Mouse (Mus musculus): ENCODE measurements around the gene Tube1. TPM values are rescaled to one million over a fixed set of nuclear protein-coding genes. Genes with fewer than 3 reads are reported as not detected.

Tube1 gene
- polyA plus RNA-seq, 1 experiment from 2014 or later = 6.8 TPM

DNA sequence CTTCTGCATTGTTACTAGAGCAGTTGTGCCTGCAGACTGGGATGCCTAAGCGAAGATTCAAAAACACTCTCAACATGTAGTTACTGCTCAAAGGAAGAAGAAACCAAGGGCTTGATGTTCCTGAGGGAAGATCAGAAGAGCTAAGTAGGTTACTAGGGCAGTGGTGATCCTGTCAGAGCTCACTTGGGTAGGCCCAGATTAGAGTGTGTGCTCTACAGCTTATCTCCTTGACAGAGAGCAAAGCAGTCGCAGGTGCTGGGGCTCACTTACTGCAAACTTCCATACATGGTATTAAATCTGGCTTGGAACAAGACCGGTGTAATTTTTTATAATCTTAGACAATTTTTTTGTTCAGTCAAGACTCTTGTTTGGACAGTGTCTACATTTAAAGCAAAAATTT is 4.0 kb downstream of the Tube1 start:
- no peaks in the 10 kb centered on the region for H3K27me3 ChIP-seq (replicated peaks; ENCODE audit: control insufficient read depth, insufficient read depth, low read length)
- 94% methylated on average over 3 of the region's 3 CpGs for WGBS
- H3K4me1 ChIP-seq (ENCODE audit: control insufficient read depth, insufficient read depth, low read depth, low read length) = peaks cover 6% of the 10 kb centered on the region
- no peak overlapping the region for H3K9ac ChIP-seq (ENCODE audit: low read depth, low read length)
- H3K27ac ChIP-seq (ENCODE audit: low read depth, low read length) = no peak overlapping the region
- H3K4me3 ChIP-seq (ENCODE audit: low read length) = no peak overlapping the region
- no peaks in the 10 kb centered on the region for H3K9me3 ChIP-seq (ENCODE audit: control insufficient read depth, low read length)
- H3K36me3 ChIP-seq (ENCODE audit: control insufficient read depth, insufficient read depth, low read length) = peaks cover 6% of the 10 kb centered on the region; the same call in 1 of the 2 replicates
- no peak overlapping the region for H3K4me2 ChIP-seq (ENCODE audit: low read length)
- ATAC-seq = no peak

DNA sequence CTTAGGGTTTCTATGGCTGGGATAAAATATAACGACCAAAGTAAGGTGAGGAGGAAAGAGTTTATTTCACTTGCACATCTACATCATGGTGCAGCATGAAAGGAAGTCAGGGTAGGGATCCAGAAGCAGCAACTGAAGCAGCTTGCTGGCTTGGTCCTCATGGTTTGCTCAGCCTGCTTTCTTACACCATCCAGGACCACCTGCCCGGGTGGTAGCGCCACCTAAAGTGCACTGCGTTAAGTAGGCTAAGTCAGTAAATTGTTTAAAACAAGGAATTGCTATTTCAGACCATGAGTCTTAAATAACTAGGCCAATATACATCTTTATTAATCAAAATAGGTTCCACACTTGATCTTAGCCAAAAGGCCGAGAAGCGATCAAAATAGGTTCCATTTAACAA is 5.0 kb downstream of the Tube1 start:
- no peaks in the 10 kb centered on the region for H3K27me3 ChIP-seq (replicated peaks; ENCODE audit: control insufficient read depth, insufficient read depth, low read length)
- H3K27ac ChIP-seq (ENCODE audit: low read depth, low read length) = no peak overlapping the region
- no peaks in the 10 kb centered on the region for H3K9me3 ChIP-seq (ENCODE audit: control insufficient read depth, low read length)
- H3K4me3 ChIP-seq (ENCODE audit: low read length) = no peak overlapping the region
- peaks cover 6% of the 10 kb centered on the region for H3K4me1 ChIP-seq (ENCODE audit: control insufficient read depth, insufficient read depth, low read depth, low read length)
- peaks cover 8% of the 10 kb centered on the region; the same call in 1 of the 2 replicates for H3K36me3 ChIP-seq (ENCODE audit: control insufficient read depth, insufficient read depth, low read length)
- ATAC-seq = no peak
- no peak overlapping the region for H3K9ac ChIP-seq (ENCODE audit: low read depth, low read length)
- 85% methylated on average over 6 of the region's 6 CpGs for WGBS
- no peak overlapping the region for H3K4me2 ChIP-seq (ENCODE audit: low read length)

DNA sequence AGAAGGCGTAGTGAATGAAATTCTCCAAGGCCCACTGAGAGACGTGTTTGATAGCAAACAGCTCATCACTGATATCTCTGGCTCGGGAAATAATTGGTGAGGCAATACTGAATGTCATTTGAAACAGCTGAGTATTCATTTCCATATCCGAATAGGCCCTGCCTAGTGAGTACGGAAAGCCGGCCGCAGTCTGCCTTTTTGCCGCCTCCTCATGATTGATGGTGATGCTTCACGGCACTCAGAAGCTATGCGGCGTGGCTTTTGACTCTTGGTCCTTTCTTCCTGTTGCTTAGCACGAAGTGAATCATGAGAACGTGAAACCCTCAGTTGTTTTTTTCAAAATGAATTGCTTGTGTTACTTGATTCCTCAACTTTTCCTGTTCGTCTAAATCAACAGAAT is 7.1 kb downstream of the Tube1 start:
- Histone ChIP-seq H3K27me3 (replicated peaks; ENCODE audit: control insufficient read depth, insufficient read depth, low read length) (no peaks in the 10 kb centered on the region), H3K4me1 (ENCODE audit: control insufficient read depth, insufficient read depth, low read depth, low read length) (no peaks in the 10 kb centered on the region), H3K27ac (ENCODE audit: low read depth, low read length) (no peak overlapping the region), H3K4me3 (ENCODE audit: low read length) (no peak overlapping the region), H3K9me3 (ENCODE audit: control insufficient read depth, low read length) (no peaks in the 10 kb centered on the region), H3K36me3 (ENCODE audit: control insufficient read depth, insufficient read depth, low read length) (peaks cover 10% of the 10 kb centered on the region), H3K9ac (ENCODE audit: low read depth, low read length) (no peak overlapping the region), H3K4me2 (ENCODE audit: low read length) (no peak overlapping the region)
- 52% methylated on average over 14 of the region's 14 CpGs for WGBS
- ATAC-seq = no peak

DNA sequence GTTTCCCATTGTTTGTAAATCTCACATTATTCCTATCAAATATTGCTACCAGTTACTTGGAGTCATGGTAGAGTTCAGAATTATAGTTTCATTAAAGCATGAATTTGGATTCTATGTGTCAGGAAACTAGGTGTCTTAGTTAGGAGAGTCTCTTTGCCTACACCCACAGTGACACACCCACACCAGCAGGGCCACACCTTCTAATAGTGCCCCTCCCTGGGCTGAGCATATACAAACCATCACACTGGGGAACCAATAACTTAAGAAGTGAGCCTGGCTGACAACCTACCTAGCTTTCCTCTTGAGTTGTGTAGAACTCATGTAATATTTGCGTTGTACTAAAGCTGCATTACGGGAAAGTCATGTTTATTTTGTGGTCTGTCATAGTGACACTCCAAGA is 7.6 kb downstream of the Tube1 start:
- no peak for ATAC-seq
- Histone ChIP-seq H3K27ac (ENCODE audit: low read depth, low read length) (no peak overlapping the region), H3K4me1 (ENCODE audit: control insufficient read depth, insufficient read depth, low read depth, low read length) (no peaks in the 10 kb centered on the region), H3K36me3 (ENCODE audit: control insufficient read depth, insufficient read depth, low read length) (peaks cover 10% of the 10 kb centered on the region), H3K9me3 (ENCODE audit: control insufficient read depth, low read length) (no peaks in the 10 kb centered on the region), H3K4me2 (ENCODE audit: low read length) (no peak overlapping the region), H3K4me3 (ENCODE audit: low read length) (no peak overlapping the region), H3K27me3 (replicated peaks; ENCODE audit: control insufficient read depth, insufficient read depth, low read length) (no peaks in the 10 kb centered on the region), H3K9ac (ENCODE audit: low read depth, low read length) (no peak overlapping the region)
- WGBS = 97% methylated on average over 2 of the region's 2 CpGs

DNA sequence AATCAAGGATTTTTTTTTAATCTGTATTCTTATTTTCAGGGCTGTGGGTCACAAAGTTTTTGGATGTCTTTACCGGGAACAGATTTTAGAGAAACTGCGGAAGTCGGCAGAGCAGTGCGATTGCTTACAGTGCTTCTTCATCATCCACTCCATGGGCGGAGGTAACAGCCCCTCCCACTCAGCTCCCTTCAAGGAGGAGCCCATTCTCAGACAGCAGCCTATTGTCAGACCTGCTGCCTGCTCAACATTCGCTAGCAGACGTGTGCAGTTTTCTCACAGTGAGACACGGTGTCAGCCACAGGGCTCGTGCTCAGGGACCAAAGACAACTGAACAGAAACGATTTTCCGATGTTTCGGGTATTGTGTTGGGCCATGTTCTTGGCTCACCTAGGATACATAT is 8.4 kb downstream of the Tube1 start:
- peaks cover 10% of the 10 kb centered on the region for H3K36me3 ChIP-seq (ENCODE audit: control insufficient read depth, insufficient read depth, low read length)
- no peak overlapping the region for H3K4me3 ChIP-seq (ENCODE audit: low read length)
- no peaks in the 10 kb centered on the region for H3K4me1 ChIP-seq (ENCODE audit: control insufficient read depth, insufficient read depth, low read depth, low read length)
- no peak overlapping the region for H3K9ac ChIP-seq (ENCODE audit: low read depth, low read length)
- no peak overlapping the region for H3K27ac ChIP-seq (ENCODE audit: low read depth, low read length)
- no peaks in the 10 kb centered on the region for H3K9me3 ChIP-seq (ENCODE audit: control insufficient read depth, low read length)
- no peaks in the 10 kb centered on the region for H3K27me3 ChIP-seq (replicated peaks; ENCODE audit: control insufficient read depth, insufficient read depth, low read length)
- no peak overlapping the region for H3K4me2 ChIP-seq (ENCODE audit: low read length)
- ATAC-seq = no peak
- WGBS = 59% methylated on average over 12 of the region's 12 CpGs

DNA sequence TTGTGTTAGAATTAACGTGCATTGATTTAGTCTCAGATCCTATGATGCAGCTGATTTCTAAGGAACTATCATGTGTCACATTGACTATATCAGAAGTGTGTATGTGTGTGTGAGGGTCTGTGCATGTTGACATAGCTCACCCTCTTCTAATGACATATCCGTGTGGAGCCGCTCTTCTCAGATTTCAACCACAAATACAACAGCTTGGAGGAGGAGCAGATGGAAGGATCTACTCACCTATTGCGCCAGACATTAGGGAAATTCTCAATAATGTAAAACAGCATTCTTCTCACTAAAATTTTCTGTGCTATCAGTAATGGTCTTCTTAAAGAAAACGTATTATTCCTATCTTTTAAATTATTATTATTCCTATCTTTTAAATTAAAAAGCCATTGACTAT is 22.9 kb downstream of the Tube1 start:
- H3K36me3 ChIP-seq (ENCODE audit: control insufficient read depth, insufficient read depth, low read length) = no peaks in the 10 kb centered on the region
- no peak overlapping the region for H3K4me3 ChIP-seq (ENCODE audit: low read length)
- no peaks in the 10 kb centered on the region for H3K27me3 ChIP-seq (replicated peaks; ENCODE audit: control insufficient read depth, insufficient read depth, low read length)
- H3K4me2 ChIP-seq (ENCODE audit: low read length) = no peak overlapping the region
- H3K4me1 ChIP-seq (ENCODE audit: control insufficient read depth, insufficient read depth, low read depth, low read length) = no peaks in the 10 kb centered on the region
- ATAC-seq = no peak
- 92% methylated on average over 5 of the region's 5 CpGs for WGBS
- no peak overlapping the region for H3K9ac ChIP-seq (ENCODE audit: low read depth, low read length)
- no peak overlapping the region for H3K27ac ChIP-seq (ENCODE audit: low read depth, low read length)
- H3K9me3 ChIP-seq (ENCODE audit: control insufficient read depth, low read length) = no peaks in the 10 kb centered on the region

DNA sequence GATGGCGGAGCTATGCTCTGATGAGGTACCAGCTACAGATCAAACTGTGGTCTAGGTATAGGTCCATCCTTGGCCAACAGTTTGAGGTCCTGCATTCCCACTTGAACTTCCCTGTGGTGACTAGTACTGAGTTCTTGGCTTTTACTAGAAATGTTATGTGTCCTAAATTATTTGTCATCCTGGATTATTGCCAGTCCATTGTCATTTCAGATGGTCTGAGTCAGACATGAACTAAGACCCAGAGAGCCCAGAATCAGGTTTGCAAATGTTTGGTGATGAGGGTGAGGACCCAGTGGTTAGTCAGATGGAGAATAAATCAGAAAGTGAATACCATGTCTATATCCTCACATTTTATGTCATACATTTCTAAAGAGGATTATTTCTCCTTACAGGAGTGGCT is 23.5 kb downstream of the Tube1 start:
- Histone ChIP-seq H3K27ac (ENCODE audit: low read depth, low read length) (no peak overlapping the region), H3K4me3 (ENCODE audit: low read length) (no peak overlapping the region), H3K36me3 (ENCODE audit: control insufficient read depth, insufficient read depth, low read length) (no peaks in the 10 kb centered on the region), H3K4me2 (ENCODE audit: low read length) (no peak overlapping the region), H3K4me1 (ENCODE audit: control insufficient read depth, insufficient read depth, low read depth, low read length) (no peaks in the 10 kb centered on the region), H3K27me3 (replicated peaks; ENCODE audit: control insufficient read depth, insufficient read depth, low read length) (no peaks in the 10 kb centered on the region), H3K9me3 (ENCODE audit: control insufficient read depth, low read length) (no peaks in the 10 kb centered on the region), H3K9ac (ENCODE audit: low read depth, low read length) (no peak overlapping the region)
- ATAC-seq = no peak
- 100% methylated on average over 1 of the region's 1 CpGs for WGBS

DNA sequence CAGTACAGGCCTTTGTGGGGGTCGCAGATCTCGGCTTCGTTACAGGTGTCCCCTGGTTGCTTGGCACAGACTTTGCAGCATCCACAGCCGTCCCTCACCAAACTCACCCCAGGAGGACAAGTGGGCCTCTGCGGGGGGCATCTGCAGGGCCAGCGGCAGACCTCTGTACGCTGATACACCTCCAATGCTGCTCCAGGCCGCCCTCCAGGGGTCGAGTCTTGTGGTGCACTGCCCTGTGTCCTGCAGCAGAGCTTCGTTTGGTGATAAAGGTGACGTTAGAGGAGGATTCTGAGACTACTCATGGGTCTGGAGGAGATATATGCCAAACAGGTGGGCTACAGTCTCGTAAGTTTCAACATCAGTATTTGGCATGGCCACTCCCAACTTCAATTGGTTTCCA is 24.5 kb downstream of the Tube1 start:
- no peak for ATAC-seq
- Histone ChIP-seq H3K4me1 (ENCODE audit: control insufficient read depth, insufficient read depth, low read depth, low read length) (no peaks in the 10 kb centered on the region), H3K9me3 (ENCODE audit: control insufficient read depth, low read length) (no peaks in the 10 kb centered on the region), H3K27ac (ENCODE audit: low read depth, low read length) (no peak overlapping the region), H3K4me2 (ENCODE audit: low read length) (no peak overlapping the region), H3K9ac (ENCODE audit: low read depth, low read length) (no peak overlapping the region), H3K36me3 (ENCODE audit: control insufficient read depth, insufficient read depth, low read length) (no peaks in the 10 kb centered on the region), H3K27me3 (replicated peaks; ENCODE audit: control insufficient read depth, insufficient read depth, low read length) (no peaks in the 10 kb centered on the region), H3K4me3 (ENCODE audit: low read length) (no peak overlapping the region)
- 59% methylated on average over 12 of the region's 12 CpGs for WGBS

DNA sequence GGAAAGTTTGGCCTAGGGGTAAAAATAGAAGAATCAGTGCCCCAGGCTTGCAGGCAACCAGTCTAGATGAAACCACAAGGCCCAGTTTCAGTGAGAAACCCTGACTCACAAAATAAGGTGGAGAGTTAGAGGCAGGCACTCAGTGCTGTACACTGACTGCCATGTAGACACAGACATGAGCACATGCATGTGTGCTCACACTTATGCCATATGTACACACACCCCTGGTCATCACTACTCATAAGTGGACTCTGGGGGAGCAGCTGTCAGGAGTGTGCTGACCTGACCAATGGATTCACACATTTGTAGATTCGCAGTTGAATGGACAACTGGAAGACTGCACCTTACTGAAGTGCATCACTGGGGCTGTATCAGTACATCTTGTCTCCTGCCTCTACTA is 27.6 kb downstream of the Tube1 start:
- Histone ChIP-seq H3K4me2 (ENCODE audit: low read length) (no peak overlapping the region), H3K27me3 (replicated peaks; ENCODE audit: control insufficient read depth, insufficient read depth, low read length) (no peaks in the 10 kb centered on the region), H3K4me3 (ENCODE audit: low read length) (no peak overlapping the region), H3K9me3 (ENCODE audit: control insufficient read depth, low read length) (no peaks in the 10 kb centered on the region), H3K4me1 (ENCODE audit: control insufficient read depth, insufficient read depth, low read depth, low read length) (peaks cover 14% of the 10 kb centered on the region), H3K36me3 (ENCODE audit: control insufficient read depth, insufficient read depth, low read length) (no peaks in the 10 kb centered on the region), H3K27ac (ENCODE audit: low read depth, low read length) (no peak overlapping the region), H3K9ac (ENCODE audit: low read depth, low read length) (no peak overlapping the region)
- WGBS = 94% methylated on average over 1 of the region's 1 CpGs
- no peak for ATAC-seq
